In genomic region chr1:45311388-45311787, GRCm38 (mm10) we compare ENCODE assay signal across 8 mouse cellular contexts. TPM values are rescaled to one million over a fixed set of nuclear protein-coding genes. Genes with fewer than 3 reads are reported as not detected.
DNase-seq lines count a peak whose midpoint lies in the region; ATAC-seq and TF ChIP-seq lines count a peak whose summit lies in the region.

Gene Col3a1 (plus strand): TSS chr1:45311538.

- ATAC-seq in intestine, postnatal 0 days, result no peak
- ATAC-seq in liver, embryonic 16.5 days (ENCODE audit: low read depth), result no peak
- no peak for ATAC-seq in erythroblast, adult 5-6 weeks (replicated peaks; ENCODE audit: low FRiP score, poor library complexity, severe bottlenecking)

- H3K9ac ChIP-seq in intestine, postnatal 0 days (ENCODE audit: low read depth, low read length), result 0 out of 2 replicates have a peak within 1 kb of the TSS, but pooled peaks have one; percentile 0
- no peak within 1 kb of the TSS for H3K9ac ChIP-seq in liver, embryonic 16.5 days (ENCODE audit: low read depth, low read length)

- H3K4me1 ChIP-seq in thymus, adult 2 months (replicated peaks; ENCODE audit: control insufficient read depth, insufficient read depth, low read length), result no peaks in the 10 kb centered on the region
- peaks cover 3% of the 10 kb centered on the region; the same call in 1 of the 2 replicates for H3K4me1 ChIP-seq in intestine, postnatal 0 days (replicated peaks; ENCODE audit: control insufficient read depth, insufficient read depth, low read length)
- H3K4me1 ChIP-seq in liver, embryonic 16.5 days (ENCODE audit: control insufficient read depth, low read depth, low read length), result no peaks in the 10 kb centered on the region

- WGBS in thymus, adult 2 months, result 83% methylated on average over 4 of the region's 4 CpGs
- 30% methylated on average over 4 of the region's 4 CpGs for WGBS in intestine, postnatal 0 days
- 74% methylated on average over 4 of the region's 4 CpGs for WGBS in liver, embryonic 16.5 days (ENCODE audit: insufficient replicate concordance)

- no peak for TF ChIP-seq CTCF in thymus, adult 2 months (IDR thresholded peaks at IDR 0.05; ENCODE audit: borderline replicate concordance, control insufficient read depth, extremely low read depth, insufficient read depth, low read length, poor library complexity)
- no peak for TF ChIP-seq CTCF in intestine, postnatal 0 days (IDR thresholded peaks at IDR 0.05; ENCODE audit: low read depth)

- H3K4me2 ChIP-seq in intestine, postnatal 0 days (replicated peaks; ENCODE audit: low read depth), result peak within 1 kb of the TSS; percentile 1; the same call in 1 of the 2 replicates
- H3K4me2 ChIP-seq in liver, embryonic 16.5 days (ENCODE audit: low read depth, low read length), result no peak within 1 kb of the TSS

- no peaks in the 10 kb centered on the region for H3K27me3 ChIP-seq in thymus, adult 2 months (ENCODE audit: control insufficient read depth, insufficient read depth, low read length)
- no peaks in the 10 kb centered on the region for H3K27me3 ChIP-seq in intestine, postnatal 0 days (replicated peaks; ENCODE audit: control insufficient read depth, insufficient read depth, low read length)
- H3K27me3 ChIP-seq in liver, embryonic 16.5 days (ENCODE audit: control insufficient read depth, insufficient read depth, low read depth, low read length), result no peaks in the 10 kb centered on the region

- no peak within 1 kb of the TSS for H3K4me3 ChIP-seq in thymus, adult 2 months (ENCODE audit: control insufficient read depth, insufficient read depth, low read length)
- H3K4me3 ChIP-seq in intestine, postnatal 0 days (ENCODE audit: low read depth, low read length), result peak within 1 kb of the TSS; percentile 39
- H3K4me3 ChIP-seq in liver, embryonic 16.5 days (ENCODE audit: low read depth, low read length), result no peak within 1 kb of the TSS; the same call in 1 of the 2 replicates

- H3K27ac ChIP-seq in thymus, adult 2 months (ENCODE audit: control insufficient read depth, insufficient read depth, low read length), result no peak within 1 kb of the TSS
- peak within 1 kb of the TSS; percentile 75 for H3K27ac ChIP-seq in intestine, postnatal 0 days (ENCODE audit: low read depth, low read length)
- no peak within 1 kb of the TSS for H3K27ac ChIP-seq in liver, embryonic 16.5 days (ENCODE audit: low read length)

- no peak for DNase-seq in thymus, adult 2 months
- DNase-seq in thymus, postnatal 4 days, result no peak
- DNase-seq in heart, adult 11 months, result peak; percentile 97
- peak; percentile 59 for DNase-seq in ovary, postnatal 10 days (ENCODE audit: low spot score)
- no peak for DNase-seq in cerebellum, postnatal 10 days

- no peaks in the 10 kb centered on the region for H3K9me3 ChIP-seq in intestine, postnatal 0 days (ENCODE audit: control insufficient read depth)
- no peaks in the 10 kb centered on the region for H3K9me3 ChIP-seq in liver, embryonic 16.5 days (replicated peaks; ENCODE audit: control insufficient read depth, low read length)

- no peaks in the 10 kb centered on the region for H3K36me3 ChIP-seq in thymus, adult 2 months (ENCODE audit: control insufficient read depth, insufficient read depth, low read length)
- H3K36me3 ChIP-seq in intestine, postnatal 0 days (ENCODE audit: control insufficient read depth, insufficient read depth), result no peaks in the 10 kb centered on the region
- H3K36me3 ChIP-seq in liver, embryonic 16.5 days (ENCODE audit: control insufficient read depth, insufficient read depth), result no peaks in the 10 kb centered on the region

- no peak for TF ChIP-seq POLR2A in thymus, adult 2 months (IDR thresholded peaks at IDR 0.05; ENCODE audit: control insufficient read depth, extremely low read depth, insufficient read depth, low read length, poor library complexity)

RNA-seq across cellular contexts. Expression of gene Col3a1, which starts in this region (rescaled TPM):
- polyA plus RNA-seq in thymus, adult 2 months (2012; rRNA removed), result 18.4 and 18.8 TPM in 2 replicates
- 562 and 577 TPM in 2 replicates for polyA plus RNA-seq in intestine, postnatal 0 days (2015; fragmentation: Nextera tagmentation; extraction: Ambion mirVana)
- 104 and 123 TPM in 2 replicates for polyA plus RNA-seq in liver, embryonic 16.5 days (2015; fragmentation: Nextera tagmentation; extraction: Ambion mirVana)
- 0.42 TPM in 1 of 2 replicates, not detected in the other for total RNA-seq in erythroblast, adult 5-6 weeks (2015; ENCODE audit: low replicate concordance)
- 0.26 TPM in 1 of 2 replicates, not detected in the other for total RNA-seq in erythroblast, adult 5-6 weeks (2017; ENCODE audit: low replicate concordance)

Comparison
In these comparisons a context has a peak if more than half of its experiments do, and no peak if none do; other contexts are left out.
1. DNase-seq: peak in heart, adult 11 months (single experiment) and ovary, postnatal 10 days (single experiment); none in thymus, adult 2 months (single experiment), thymus, postnatal 4 days (single experiment) and cerebellum, postnatal 10 days (0 of 2).